Mouse (Mus musculus) right cerebral cortex, postnatal 14 days (tissue): ENCODE data around the gene Col6a1.

Experiments used
- DNase-seq: peaks from one replicate; pipeline ENCODE4 v3.0.0; 2022

The Col6a1 gene

GRCm38 (mm10) chr10:76722751-76723450, 3.1 kb downstream of the Col6a1 start:
- no peak for DNase-seq

DNA sequence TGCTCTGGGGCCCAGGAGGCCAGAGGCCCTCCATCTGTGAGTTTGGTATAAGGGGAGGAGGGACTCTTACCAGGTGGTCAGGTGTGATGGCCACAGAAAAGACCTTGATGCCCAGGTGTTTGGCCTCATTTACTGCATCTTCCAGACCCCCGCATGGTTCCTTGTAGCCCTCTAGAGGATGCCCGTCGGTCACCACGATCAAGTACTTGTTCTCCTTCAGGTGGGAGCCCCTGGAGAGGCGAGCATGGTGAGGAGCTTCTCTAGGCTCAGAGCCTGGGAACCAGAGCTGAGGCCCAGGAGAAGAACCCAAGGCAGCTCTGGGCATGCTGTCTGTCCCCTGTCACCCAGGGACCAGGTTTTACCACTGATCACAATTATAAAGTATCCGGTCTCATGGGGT, 4.2 kb downstream of the Col6a1 start:
- no peak for DNase-seq

DNA sequence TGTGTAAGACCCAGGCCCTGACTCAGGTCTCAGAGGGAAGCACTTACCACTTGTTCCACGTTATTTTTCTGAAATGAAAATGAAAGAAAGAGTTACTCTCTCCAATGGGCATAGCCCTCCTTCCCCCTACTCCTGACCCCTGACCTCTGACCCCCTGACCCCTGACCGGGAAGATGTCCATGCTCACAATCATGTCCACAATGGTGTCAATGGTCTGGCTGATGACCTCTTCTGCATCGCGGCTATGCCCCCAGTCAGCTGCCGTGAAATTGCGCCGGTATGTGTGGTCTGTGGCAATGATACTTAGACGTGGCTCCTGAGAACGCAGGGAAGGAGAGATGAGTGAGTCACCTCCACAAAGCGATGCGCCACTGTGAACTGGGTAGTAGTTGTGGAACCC, 4.8 kb downstream of the Col6a1 start:
- DNase-seq, result no peak

DNA sequence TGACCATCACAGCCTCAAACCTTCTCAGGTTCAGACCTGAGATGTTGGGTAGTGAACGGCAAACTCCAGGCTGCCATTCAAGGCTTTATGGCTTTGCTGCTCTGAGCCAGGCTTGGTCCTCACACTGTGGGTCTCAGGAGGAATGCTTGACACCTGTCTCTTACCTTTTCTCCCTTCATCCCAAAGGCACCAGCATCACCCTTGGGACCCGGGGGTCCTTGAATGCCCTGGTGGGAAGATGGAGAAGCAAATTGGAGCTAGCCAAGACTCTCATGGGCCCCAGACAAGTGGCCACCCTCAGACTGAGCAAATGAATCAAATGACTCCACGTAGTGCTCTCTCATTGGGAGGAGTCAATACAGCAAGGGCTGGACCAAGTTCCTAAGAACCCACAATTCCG, 8.3 kb downstream of the Col6a1 start:
- no peak for DNase-seq

DNA sequence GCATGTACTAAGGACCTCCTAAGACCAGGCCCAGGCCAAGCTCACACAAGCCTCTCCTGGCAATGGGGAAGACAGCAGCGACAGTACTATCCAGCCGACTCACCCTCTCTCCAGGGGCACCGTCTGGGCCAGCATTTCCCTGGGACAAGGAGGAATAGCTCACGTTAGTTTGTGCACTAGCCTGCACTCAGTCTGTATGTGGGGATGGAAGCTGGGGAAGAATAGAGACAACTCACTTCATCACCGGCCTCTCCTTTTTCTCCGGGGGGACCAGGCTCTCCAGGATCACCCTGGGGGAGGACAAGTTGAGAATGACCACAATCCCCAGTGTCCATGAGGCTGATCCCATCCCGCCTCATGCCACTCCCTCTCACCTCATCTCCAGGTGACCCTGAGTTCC, 8.9 kb downstream of the Col6a1 start:
- DNase-seq, result no peak

DNA sequence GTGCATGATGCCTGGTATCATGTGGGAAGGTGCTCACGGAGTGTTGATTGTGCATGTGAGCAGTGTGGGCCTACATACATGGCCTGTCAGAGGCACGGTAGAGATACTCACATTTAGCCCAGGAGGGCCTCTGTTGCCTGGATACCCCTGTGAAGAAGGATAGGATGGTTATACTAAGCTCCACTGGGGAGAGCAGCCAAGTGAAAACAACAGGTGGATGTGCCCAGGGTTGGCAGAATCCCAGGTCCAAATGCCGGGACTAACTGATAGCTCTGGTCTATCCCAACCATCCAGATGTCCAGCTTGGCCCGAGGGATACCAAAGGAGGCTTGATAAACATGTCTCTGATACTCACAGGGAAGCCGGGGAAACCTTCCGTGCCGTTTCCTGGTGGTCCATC, 11.7 kb downstream of the Col6a1 start:
- DNase-seq, result peak; percentile 45

DNA sequence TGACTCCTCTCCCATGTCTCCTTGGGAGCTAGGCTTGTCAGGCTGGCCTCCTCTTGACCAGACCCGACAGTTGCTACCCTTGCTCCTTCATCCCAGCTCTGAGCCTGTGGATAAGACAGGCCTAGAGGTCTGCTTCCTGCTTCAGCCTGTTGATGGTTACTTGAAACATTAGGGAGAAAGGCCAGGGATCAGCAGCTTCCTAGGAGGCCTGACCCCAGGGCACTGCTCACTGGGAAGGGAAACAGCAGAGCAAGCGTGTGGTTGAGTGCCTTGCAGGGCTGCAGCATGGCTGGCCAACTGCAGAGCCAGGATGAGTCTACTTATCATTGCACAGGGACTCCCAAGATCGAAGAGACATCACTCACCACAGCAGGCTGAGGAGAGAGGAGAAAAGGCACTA, 13.5 kb downstream of the Col6a1 start:
- DNase-seq, result no peak

DNA sequence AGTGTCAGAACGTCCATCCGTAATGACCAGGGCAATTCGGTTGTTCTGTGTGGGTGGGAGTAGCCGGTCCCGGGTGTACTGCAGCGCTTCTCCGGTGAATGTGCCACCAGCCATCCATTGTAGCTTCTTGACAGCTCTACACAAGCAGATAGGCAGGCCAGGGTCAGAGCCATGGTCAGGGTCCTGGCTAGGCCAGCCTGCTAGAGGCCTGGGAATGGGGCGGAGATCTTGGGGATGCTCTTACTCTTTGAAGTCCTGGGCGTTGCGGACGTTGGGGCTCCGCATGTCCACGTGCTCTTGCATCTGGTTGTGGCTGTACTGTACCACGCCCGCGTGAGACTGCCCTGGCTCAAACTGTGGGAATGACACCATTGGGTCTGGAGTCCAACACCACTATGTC, 14.6 kb downstream of the Col6a1 start:
- DNase-seq, result no peak

DNA sequence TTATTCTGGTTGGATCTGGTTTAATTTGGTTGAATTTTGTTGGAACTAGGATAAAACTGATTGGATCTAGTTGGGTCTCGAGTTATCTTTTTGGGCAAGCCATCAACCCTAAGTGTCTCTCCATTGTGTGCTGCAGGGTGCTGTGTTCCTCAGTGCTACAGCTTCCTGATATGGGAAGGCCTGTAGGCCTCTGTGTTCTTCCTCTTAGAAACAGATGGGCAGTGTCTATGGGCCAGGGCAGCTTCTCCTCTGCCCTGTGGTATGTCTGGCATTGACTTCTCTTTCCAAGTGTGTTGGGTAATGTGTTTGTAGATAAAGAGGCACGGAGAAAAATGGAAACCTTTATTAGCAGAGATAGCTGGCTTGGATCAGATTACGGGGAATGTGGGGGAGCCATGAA, 17.5 kb downstream of the Col6a1 start:
- DNase-seq, result no peak

DNA sequence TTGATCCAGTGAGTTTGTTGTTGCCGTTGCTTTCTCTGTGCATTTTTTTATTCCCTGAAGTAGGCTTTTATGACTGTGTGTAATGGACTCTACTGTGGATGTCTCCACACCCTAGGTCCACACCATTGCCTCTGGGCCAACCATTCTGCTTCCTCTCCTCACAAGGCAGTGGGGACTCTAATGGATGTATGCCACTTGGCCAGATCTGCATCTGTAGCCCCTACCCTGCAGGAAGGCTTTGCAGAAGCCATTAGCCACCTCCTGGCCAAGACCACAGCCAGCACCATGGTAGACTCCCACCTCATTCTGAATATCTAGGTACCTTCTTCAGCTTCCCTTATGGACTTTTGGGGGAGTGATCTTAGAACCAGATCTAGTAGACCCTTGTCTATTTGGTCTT, 18.4 kb downstream of the Col6a1 start:
- no peak for DNase-seq

DNA sequence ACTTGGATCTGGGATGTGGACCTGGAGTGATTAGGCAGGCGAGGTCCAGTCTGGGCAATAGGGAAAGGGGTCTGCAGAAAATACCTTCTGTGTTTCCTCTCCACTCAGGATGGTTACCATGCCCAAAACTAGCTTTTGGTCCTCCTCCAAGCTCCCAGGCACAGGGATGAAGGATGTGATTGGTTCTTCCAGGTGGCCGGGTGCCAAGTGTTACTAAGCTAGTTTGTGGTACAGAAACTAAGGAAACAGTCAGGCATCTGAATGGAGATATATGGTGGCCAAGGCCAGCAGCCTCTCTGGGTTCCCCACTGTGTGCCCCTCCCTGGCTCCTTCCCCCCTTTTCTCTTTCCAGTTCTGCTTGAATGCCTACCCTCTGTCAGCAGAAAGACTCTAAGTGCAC, 19.0 kb downstream of the Col6a1 start:
- DNase-seq, result no peak

DNA sequence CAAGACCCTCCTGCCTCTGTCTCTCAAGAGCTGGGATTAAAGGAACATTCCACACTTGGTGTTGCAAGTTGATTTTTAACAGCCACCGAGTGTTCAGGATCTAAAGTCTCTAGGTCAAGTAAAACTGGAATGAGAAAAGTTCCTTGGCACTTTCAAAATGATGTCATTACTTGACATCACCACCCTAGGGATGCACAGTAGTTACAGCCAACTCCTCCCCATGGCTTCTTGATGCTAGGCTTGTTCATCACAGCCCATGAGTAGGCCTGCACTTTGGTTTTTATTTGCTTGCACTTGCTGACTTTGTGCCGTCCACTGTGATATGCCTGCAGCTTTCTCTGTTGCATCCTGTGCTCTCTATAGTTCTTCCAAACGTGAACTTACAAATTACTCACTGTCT, 21.6 kb downstream of the Col6a1 start:
- DNase-seq, result no peak

DNA sequence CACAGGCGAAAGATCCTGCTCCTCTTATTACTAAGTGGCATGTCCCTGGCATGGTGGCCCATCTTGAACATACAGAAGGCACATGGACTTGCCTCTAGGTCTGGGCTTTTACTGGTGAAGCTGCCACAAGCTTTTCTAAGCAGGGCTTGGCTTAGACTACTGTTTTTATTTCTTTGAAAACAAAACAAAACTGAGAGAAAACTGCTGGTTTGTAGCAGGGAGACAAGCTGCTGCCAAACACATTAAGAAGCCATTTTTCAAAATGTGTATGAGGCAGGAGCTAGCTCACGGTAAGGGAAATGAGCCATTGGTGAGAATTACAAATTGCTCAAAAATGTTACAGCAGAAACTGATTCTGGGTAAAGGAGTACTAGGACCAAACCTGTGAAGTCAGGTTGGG, 24.5 kb downstream of the Col6a1 start:
- no peak for DNase-seq

DNA sequence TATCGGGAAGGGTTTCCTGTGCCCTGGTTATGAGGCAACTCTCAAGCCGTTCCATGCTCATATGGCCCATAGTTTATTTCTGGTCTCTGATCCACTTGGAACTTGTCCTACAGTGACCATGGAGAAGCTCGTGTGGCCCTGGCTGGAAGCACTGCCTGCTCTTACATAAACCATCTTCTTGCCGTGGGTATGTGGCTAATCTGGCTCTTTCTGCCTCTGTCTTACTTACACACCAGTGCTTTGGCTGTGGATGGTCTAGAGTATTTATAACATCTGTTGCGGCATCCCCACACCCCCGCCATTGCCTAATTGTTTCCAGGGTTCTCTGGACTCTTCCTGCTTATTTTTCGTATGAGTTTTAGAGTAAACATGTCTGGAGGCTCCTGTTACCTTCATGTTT, 26.2 kb downstream of the Col6a1 start:
- DNase-seq, result no peak

DNA sequence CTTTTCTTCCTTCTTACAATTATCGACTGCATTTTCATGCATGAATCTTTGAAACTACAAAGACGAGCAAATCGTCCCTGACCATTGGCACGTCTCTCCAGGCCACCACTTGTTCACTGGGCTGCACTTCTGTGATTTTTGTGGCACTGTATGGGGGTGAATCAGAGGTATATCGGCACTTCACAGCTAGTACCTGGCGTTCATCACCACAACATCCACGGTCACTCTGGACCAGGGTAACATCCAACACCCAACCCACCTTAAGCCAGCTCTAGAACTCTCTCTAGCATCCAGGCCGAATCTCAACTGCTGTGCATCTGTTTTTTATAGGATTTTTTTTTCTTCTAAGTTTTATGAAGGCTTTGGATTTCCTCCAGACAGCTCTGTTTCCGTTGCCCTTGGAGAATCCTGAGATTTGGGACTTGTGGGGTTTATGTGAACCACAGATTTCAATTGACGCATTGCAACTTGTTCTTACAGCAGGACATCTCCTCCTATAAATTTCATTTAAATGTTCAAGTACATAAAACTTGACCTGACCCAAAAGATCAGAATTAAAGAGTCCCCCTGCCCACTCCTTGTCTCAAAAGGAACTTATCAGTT, 30.6 kb downstream of the Col6a1 start:
- no peak for DNase-seq

DNA sequence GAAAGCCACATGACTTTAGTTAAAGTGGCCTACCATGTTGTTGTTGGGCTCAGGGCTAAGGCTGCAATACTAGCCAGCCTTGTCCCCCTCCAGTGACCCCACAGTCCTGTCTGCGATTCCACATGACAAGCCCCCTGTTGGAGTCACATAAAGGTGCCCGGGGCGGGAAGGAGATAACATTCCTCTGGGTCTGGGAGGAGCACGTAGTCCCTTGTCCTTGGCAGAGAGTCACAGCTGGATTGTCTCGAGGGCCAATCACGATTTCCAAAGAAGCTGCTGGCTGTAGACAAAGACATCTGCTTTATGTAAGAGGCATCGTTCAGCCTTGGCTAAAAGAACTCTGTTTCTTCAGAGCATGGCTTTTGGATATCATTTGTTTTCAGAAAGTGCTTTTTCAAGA, 31.2 kb downstream of the Col6a1 start:
- no peak for DNase-seq

DNA sequence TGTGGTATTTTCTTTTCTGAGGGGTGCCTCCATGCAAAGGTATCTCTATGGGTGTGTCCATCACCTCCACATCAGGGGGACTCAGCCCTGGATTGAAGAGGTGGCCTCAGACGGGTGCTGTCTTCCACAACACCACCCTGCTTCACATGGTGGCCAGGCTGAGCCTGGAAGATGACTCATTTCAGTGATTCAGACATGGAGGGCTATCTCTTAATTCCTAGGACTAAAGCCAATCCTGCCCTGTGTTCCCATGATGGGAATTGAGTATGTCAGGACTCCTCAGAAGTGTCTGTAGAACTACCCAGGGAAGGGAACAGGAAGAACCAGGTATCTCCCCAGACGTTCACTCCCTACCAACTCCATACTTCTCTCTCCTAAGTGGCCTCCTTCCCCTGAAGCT, 32.5 kb downstream of the Col6a1 start:
- DNase-seq, result no peak

DNA sequence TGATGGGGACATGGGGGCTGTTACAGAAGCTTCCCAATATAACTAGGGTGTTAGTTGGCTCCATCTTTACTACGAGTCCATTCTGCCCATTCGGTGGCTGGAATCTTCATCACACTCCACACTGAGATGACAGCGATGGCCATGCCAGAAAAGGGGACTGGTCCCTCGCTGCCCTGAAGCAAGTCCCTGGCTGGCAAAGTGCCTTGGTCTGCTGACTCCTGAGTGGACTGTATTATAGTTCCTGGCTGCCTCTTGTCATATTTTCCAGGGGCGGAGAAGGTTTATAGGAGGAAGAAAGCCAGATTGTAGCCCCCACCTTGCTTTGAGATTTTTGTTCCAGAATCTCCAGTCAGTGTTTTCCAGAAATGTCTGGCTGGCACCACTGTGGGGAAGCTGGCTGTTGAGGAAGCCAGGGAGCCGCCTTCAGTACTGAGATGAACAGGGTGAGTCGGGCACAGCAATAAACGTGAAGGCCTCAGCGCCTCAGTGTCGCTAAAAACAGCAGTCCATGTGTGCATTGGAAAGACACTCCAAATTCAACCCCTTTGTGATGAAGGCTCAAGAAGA, 40.4 kb downstream of the Col6a1 start:
- DNase-seq, result peak; percentile 19

DNA sequence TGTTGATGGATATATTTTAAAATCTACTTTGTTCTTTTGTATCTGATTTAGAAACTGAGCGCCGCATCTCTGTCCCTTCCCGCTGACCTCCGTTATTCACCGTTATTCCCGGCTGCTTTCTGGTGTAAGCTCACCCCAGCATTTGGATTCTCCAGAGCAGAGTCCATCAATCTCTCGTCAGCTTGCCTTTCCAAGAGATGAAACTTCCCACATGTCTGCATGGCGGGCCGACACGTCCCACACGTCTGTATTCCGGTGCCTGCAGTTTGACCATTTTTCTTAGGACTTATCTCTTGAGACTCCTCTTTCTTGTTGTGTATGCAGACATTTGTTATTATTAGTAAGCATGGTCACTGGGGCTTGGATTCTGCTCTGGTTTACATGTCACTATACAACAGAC, 42.0 kb downstream of the Col6a1 start:
- DNase-seq, result no peak

DNA sequence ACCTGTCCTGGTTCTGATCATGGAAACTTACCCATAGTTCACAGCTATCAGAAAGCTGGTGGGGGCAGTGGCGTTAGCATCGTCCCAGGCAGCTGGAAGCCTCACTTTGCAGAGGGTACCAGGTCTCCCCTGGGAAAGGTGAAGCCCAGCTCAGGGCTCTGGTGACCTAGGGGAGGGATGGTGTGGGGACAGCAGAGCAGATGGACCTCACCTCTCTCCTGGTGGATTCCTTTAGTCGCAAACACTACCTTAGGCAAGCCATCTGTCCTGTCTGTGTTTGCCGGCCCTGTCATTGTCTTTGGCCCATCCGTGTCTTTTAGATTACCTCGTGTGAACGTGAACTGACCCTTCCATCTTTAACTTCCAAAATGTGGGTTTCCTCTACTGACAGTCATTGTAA, 42.5 kb downstream of the Col6a1 start:
- DNase-seq, result no peak

DNA sequence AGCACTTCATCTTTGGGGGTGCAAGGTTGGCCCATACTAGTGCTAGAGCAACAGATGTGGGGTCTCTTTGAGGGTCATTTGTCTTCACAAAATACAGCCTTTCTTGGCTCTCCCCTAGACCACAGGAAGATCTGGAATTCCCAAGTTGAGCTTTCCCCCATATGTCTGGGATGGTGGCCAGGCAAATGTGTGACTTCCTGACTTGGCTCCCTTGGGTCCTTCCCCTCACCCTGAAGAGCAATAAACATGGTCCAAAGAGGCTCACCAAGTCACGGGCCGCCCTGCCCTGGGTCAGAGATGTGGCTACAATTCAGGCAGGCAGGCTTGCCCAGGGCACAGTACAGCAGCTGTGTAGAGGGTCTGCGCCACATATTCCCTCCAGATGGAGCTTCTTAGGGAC, 44.1 kb downstream of the Col6a1 start:
- no peak for DNase-seq

DNA sequence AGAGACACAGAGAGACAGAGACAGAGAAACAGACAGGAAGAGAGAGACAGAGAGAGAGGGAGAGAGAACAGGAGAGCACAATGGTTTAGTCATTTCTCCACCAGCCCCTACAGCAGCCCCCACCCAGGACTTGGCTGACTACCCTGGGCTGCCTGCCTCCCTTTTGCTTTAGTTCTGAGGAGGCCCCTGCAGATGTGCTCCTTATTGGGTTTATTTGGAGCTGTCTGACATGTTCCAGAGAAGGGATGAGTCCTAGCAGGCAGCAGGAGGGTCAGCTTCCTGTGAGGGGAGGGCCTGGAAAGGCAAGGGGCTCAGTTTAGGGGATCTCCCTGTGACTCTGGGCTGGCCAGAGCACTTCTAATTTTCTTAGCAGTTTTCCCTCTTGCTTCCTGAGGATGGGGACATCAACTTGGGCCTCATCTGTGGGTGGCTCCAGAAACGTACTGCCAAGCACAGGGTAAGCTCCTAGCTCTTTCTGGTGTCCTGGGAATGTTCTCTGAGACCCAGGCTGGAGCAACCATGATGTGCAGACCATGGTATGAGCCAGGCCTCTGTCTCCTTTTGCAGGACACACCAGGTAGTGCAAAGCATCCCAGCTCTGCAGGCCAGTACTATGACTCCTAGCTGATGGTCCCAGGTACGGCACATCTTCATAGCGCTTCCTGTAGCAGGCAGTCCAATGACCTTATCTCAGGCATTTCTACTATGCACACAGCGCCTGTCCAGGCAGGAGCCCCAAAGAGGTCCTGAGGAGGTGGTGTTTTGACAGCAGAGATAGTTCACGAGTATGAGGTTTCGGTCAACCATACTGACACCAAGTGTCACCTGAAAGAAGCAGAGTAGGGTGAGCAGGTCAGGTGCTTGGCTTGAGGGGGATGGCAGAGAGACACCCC, 45.0 kb downstream of the Col6a1 start:
- no peak for DNase-seq

GRCm38 (mm10) chr10:76678122-76678521, 47.8 kb downstream of the Col6a1 start:
- DNase-seq, result peak; percentile 77

- no peak for DNase-seq
Measured at GRCm38 (mm10) chr10:76675268-76675667, 50.7 kb downstream of the Col6a1 start.
